Mouse (Mus musculus): ENCODE measurements around the gene Abcb8. TPM values are rescaled to one million over a fixed set of nuclear protein-coding genes. Genes with fewer than 3 reads are reported as not detected.
A peak's percentile ranks its signal among the peaks of the same experiment; 100 is the strongest.

The Abcb8 gene
- polyA plus RNA-seq, 1 experiment from 2014 or later = 35.6 TPM

DNA sequence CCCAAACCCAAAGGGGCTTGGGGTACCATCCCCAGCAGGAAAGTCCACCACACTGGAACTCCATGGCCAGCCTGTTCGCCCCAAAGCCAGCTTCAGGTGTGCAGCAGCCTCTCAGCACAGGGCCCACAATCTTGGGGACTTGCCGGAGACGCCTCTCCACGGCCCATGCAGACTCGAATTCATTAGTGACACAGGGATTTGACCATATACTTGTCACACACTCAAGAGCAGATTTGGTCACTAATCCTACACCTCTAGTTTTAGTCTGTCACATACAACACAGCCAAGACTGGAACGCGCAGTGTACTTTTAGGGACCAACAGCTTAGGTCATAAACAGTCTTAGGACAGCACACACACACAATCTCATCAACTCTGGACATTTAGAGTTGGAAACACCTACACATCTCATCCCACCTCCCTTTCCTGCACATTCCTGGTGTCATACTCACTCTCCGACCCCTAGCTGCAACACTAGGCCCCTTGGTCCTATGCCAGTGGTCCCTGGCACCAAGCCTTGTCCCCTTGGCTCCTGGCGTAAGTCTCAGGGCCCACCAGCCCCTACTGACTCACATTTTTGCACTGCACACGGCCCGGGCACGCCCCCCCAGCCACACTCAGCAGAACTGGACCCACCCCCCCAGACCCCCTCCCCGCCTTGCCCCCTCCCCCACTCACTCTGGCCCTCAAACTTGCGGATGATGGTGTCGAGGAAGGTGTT lies 42.8 kb upstream of the Abcb8 start:
- H3K4me1 ChIP-seq (ENCODE audit: control insufficient read depth, insufficient read depth, low read length) = peaks cover 21% of the 10 kb centered on the region
- DNase-seq (ENCODE audit: low spot score) (no peak), ATAC-seq (ENCODE audit: low read depth) (no peak)
- H3K9ac ChIP-seq (ENCODE audit: low read depth, low read length) = peak overlapping the region; percentile 66
- peaks cover 50% of the 10 kb centered on the region for H3K27me3 ChIP-seq (replicated peaks; ENCODE audit: control insufficient read depth, insufficient read depth, low read length)
- no peaks in the 10 kb centered on the region for H3K9me3 ChIP-seq (ENCODE audit: control insufficient read depth, low read length)
- peak overlapping the region; percentile 99 for H3K4me2 ChIP-seq (ENCODE audit: low read depth, low read length)
- peak overlapping the region; percentile 63 for H3K4me3 ChIP-seq (ENCODE audit: low read depth, low read length)
- WGBS = 39% methylated on average over 14 of the region's 15 CpGs
- no peaks in the 10 kb centered on the region for H3K36me3 ChIP-seq (ENCODE audit: control insufficient read depth, insufficient read depth, low read length)
- H3K27ac ChIP-seq (replicated peaks; ENCODE audit: low read depth, low read length) = no peak overlapping the region

DNA sequence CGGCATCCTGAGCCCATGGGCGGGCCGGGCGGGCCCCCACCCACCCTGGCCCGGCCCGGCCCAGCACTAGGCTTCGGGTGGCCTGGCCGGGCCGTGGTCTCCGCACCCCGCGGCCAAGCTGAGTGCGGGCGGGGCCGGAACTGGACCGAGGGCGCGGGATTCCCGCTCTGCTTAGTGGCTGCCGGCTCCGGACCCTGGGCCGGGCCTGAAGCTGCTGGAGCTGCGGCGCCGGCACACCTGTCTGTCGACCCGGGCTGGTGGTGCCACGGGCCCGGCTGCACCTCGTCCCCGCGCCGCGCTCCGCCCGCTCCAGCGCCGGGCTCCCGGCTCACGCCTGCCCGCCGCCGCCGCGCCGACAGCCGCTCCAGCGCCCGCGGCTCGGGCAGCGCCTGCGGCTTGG lies 42.2 kb upstream of the Abcb8 start, which contains the start of gene Kcnh2:
Gene Kcnh2, minus strand, starts transcription at position 327 of the 400 bp plus-strand sequence.
- Histone ChIP-seq H3K9me3 (ENCODE audit: control insufficient read depth, low read length) (no peaks in the 10 kb centered on the region), H3K27me3 (replicated peaks; ENCODE audit: control insufficient read depth, insufficient read depth, low read length) (peaks cover 50% of the 10 kb centered on the region)

DNA sequence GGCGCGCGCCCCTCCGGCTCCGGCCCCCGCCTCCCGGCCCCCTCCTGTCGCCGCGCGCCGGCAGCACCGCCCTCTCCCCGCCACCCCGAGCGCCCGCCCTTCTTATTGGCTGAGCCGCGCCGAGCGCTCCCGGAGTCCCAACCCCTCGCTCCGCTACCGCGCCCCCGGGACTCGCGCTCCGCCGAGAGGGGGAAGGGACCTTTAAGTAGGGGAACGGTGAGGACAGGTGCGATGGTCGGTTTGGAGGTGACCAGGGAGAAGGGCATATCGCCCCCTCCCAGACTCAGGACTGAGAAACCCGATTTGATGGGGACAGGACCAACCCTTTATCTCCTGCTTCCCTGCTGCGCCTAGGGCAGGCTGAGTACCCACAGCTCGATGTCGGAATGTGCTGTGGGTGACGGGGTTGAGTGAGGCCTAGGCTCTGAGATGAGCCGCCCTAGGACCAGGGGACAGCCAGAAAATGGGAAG lies 41.7 kb upstream of the Abcb8 start:
- H3K9me3 ChIP-seq (ENCODE audit: control insufficient read depth, low read length) = no peaks in the 10 kb centered on the region
- H3K4me2 ChIP-seq (ENCODE audit: low read depth, low read length) = peak overlapping the region; percentile 99
- no peaks in the 10 kb centered on the region for H3K36me3 ChIP-seq (ENCODE audit: control insufficient read depth, insufficient read depth, low read length)
- H3K4me1 ChIP-seq (ENCODE audit: control insufficient read depth, insufficient read depth, low read length) = peaks cover 21% of the 10 kb centered on the region
- H3K27me3 ChIP-seq (replicated peaks; ENCODE audit: control insufficient read depth, insufficient read depth, low read length) = peaks cover 50% of the 10 kb centered on the region
- DNase-seq (ENCODE audit: low spot score) (peak; percentile 93), ATAC-seq (ENCODE audit: low read depth) (peak; percentile 87)
- under 1% methylated on average over 10 of the region's 41 CpGs for WGBS
- H3K27ac ChIP-seq (replicated peaks; ENCODE audit: low read depth, low read length) = peak overlapping the region; percentile 69; the same call in 1 of the 2 replicates
- peak overlapping the region; percentile 63 for H3K4me3 ChIP-seq (ENCODE audit: low read depth, low read length)
- peak overlapping the region; percentile 66; the same call in 1 of the 2 replicates for H3K9ac ChIP-seq (ENCODE audit: low read depth, low read length)

More for the DNA sequence above, 42.2 kb upstream of the Abcb8 start, which contains the start of gene Kcnh2:
- H3K27ac ChIP-seq (replicated peaks; ENCODE audit: low read depth, low read length) = peak within 1 kb of the TSS; percentile 69; the same call in 1 of the 2 replicates
- no peak for DNase-seq (ENCODE audit: low spot score)
- ATAC-seq (ENCODE audit: low read depth) = peak; percentile 16
- peak within 1 kb of the TSS; percentile 99 for H3K4me2 ChIP-seq (ENCODE audit: low read depth, low read length)
- peaks cover 21% of the 10 kb centered on the region for H3K4me1 ChIP-seq (ENCODE audit: control insufficient read depth, insufficient read depth, low read length)
- H3K36me3 ChIP-seq (ENCODE audit: control insufficient read depth, insufficient read depth, low read length) = no peaks in the 10 kb centered on the region
- H3K4me3 ChIP-seq (ENCODE audit: low read depth, low read length) = peak within 1 kb of the TSS; percentile 63
- peak within 1 kb of the TSS; percentile 66 for H3K9ac ChIP-seq (ENCODE audit: low read depth, low read length)
- 0% methylated on average over 9 of the region's 53 CpGs for WGBS

DNA sequence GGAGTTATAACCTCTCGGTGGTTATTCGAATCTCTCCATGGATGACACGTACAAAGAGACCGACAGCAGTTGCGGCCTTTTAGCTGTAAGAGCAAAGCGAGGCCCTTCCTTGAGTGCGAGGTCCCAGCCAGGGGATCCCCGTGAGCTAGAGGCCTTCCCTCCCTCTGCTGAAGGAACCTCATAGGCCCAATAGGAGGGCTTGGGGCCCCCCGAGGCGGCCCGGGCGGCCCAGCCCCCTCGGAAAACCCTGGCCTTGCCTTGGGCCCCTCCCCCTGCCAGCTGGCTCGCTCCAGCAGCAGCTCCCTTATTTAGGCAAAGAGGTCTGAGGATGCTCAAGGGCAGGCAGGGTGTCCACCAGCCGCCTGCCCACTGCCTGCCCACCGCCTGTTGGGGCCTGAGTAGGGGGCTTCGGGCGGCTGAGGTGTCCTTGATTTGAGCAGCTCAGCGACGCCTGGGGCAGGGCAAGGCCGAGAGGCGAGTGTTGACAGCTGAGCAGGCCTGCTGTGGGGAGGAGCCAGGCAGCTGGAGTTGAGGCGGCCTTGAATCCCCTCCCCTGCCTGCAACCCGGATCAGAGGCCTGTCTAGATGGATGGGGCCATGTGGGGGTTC lies 41.1 kb upstream of the Abcb8 start:
- H3K9me3 ChIP-seq (ENCODE audit: control insufficient read depth, low read length) = no peaks in the 10 kb centered on the region
- H3K4me1 ChIP-seq (ENCODE audit: control insufficient read depth, insufficient read depth, low read length) = peaks cover 21% of the 10 kb centered on the region
- WGBS = 3% methylated on average over 20 of the region's 24 CpGs
- H3K4me3 ChIP-seq (ENCODE audit: low read depth, low read length) = peak overlapping the region; percentile 63
- DNase-seq (ENCODE audit: low spot score) = peak; percentile 90
- no peaks in the 10 kb centered on the region for H3K36me3 ChIP-seq (ENCODE audit: control insufficient read depth, insufficient read depth, low read length)
- ATAC-seq (ENCODE audit: low read depth) = peak; percentile 71
- H3K4me2 ChIP-seq (ENCODE audit: low read depth, low read length) = peak overlapping the region; percentile 99
- H3K27ac ChIP-seq (replicated peaks; ENCODE audit: low read depth, low read length) = peak overlapping the region; percentile 69; the same call in 1 of the 2 replicates
- peaks cover 50% of the 10 kb centered on the region for H3K27me3 ChIP-seq (replicated peaks; ENCODE audit: control insufficient read depth, insufficient read depth, low read length)
- H3K9ac ChIP-seq (ENCODE audit: low read depth, low read length) = peak overlapping the region; percentile 22; the same call in 1 of the 2 replicates

DNA sequence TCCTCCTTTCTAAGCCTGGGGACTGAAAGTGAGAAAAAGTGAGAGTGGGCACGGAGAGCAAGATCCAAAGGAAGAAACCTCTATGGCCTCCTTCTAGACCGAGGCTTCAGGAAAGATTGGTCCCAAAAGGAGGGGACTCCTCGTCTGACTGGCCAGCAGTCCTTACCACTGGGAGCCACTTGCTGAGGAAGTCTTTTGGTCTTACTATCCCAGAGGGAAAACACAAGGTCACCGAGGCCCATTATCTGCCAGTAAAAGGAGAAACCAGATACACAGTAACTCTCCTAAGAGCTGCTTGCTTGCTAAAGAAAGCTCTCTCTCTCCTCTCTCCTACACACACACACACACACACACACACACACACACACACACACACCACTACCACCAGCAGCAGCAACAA lies 40.1 kb upstream of the Abcb8 start:
- Histone ChIP-seq H3K4me1 (ENCODE audit: control insufficient read depth, insufficient read depth, low read length) (peaks cover 17% of the 10 kb centered on the region), H3K9ac (ENCODE audit: low read depth, low read length) (no peak overlapping the region), H3K27me3 (replicated peaks; ENCODE audit: control insufficient read depth, insufficient read depth, low read length) (peaks cover 44% of the 10 kb centered on the region), H3K27ac (replicated peaks; ENCODE audit: low read depth, low read length) (no peak overlapping the region), H3K36me3 (ENCODE audit: control insufficient read depth, insufficient read depth, low read length) (no peaks in the 10 kb centered on the region), H3K4me3 (ENCODE audit: low read depth, low read length) (no peak overlapping the region), H3K9me3 (ENCODE audit: control insufficient read depth, low read length) (no peaks in the 10 kb centered on the region), H3K4me2 (ENCODE audit: low read depth, low read length) (no peak overlapping the region; the same call in 1 of the 2 replicates)
- 22% methylated on average over 4 of the region's 4 CpGs for WGBS
- ATAC-seq (ENCODE audit: low read depth) = no peak
- DNase-seq (ENCODE audit: low spot score) = no peak

DNA sequence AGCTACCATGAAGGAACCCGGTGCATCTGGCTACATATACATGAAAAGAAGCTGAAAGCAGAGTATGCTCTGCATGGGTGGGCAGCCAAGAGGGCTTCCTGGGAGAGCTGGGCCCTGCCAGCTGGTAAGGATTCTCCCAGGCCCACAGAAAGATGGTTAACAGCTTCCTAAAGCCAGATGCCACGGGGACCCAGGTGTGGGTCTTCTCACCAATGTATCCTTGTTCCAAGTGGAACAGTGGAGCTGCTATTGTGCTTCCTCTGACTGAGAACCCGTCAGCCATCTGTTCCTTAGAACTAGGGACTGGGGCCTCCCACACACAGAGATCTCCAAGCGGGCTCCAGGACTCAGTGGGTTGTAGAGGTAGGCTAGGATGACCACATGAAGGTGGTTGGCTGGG lies 36.7 kb upstream of the Abcb8 start:
- Histone ChIP-seq H3K36me3 (ENCODE audit: control insufficient read depth, insufficient read depth, low read length) (no peaks in the 10 kb centered on the region), H3K27ac (replicated peaks; ENCODE audit: low read depth, low read length) (no peak overlapping the region), H3K4me1 (ENCODE audit: control insufficient read depth, insufficient read depth, low read length) (0 out of 2 replicates have a peak, but pooled peaks cover 5% of the 10 kb centered on the region), H3K9ac (ENCODE audit: low read depth, low read length) (no peak overlapping the region), H3K4me2 (ENCODE audit: low read depth, low read length) (no peak overlapping the region), H3K27me3 (replicated peaks; ENCODE audit: control insufficient read depth, insufficient read depth, low read length) (peaks cover 16% of the 10 kb centered on the region), H3K4me3 (ENCODE audit: low read depth, low read length) (no peak overlapping the region), H3K9me3 (ENCODE audit: control insufficient read depth, low read length) (no peaks in the 10 kb centered on the region)
- ATAC-seq (ENCODE audit: low read depth) = no peak
- no peak for DNase-seq (ENCODE audit: low spot score)
- WGBS = 55% methylated on average over 4 of the region's 4 CpGs

DNA sequence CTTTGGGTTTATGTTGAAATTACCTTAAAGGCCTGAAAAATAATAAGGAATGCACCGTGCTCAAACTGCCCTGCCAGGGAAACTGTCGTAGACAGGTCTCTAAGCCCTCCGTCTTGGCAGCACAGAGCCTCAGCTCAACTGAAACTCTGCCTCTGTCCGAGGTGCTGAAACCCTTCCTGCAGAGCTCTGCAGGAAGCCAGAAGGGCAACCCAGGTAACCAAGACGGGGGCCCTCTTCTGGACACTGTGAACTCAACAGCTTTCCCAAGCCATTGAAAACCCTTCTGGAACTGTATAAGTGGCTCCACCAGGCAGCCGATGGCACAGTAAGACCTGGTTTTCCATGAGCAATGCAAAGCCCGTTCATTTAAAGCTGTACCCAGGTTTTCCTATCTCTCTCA lies 36.0 kb upstream of the Abcb8 start:
- Histone ChIP-seq H3K4me3 (ENCODE audit: low read depth, low read length) (no peak overlapping the region), H3K9ac (ENCODE audit: low read depth, low read length) (no peak overlapping the region), H3K27me3 (replicated peaks; ENCODE audit: control insufficient read depth, insufficient read depth, low read length) (peaks cover 14% of the 10 kb centered on the region), H3K4me1 (ENCODE audit: control insufficient read depth, insufficient read depth, low read length) (0 out of 2 replicates have a peak, but pooled peaks cover under 1% of the 10 kb centered on the region), H3K4me2 (ENCODE audit: low read depth, low read length) (no peak overlapping the region), H3K27ac (replicated peaks; ENCODE audit: low read depth, low read length) (no peak overlapping the region), H3K9me3 (ENCODE audit: control insufficient read depth, low read length) (no peaks in the 10 kb centered on the region), H3K36me3 (ENCODE audit: control insufficient read depth, insufficient read depth, low read length) (no peaks in the 10 kb centered on the region)
- 16% methylated on average over 7 of the region's 7 CpGs for WGBS
- DNase-seq (ENCODE audit: low spot score) (peak; percentile 96), ATAC-seq (ENCODE audit: low read depth) (peak; percentile 48)

DNA sequence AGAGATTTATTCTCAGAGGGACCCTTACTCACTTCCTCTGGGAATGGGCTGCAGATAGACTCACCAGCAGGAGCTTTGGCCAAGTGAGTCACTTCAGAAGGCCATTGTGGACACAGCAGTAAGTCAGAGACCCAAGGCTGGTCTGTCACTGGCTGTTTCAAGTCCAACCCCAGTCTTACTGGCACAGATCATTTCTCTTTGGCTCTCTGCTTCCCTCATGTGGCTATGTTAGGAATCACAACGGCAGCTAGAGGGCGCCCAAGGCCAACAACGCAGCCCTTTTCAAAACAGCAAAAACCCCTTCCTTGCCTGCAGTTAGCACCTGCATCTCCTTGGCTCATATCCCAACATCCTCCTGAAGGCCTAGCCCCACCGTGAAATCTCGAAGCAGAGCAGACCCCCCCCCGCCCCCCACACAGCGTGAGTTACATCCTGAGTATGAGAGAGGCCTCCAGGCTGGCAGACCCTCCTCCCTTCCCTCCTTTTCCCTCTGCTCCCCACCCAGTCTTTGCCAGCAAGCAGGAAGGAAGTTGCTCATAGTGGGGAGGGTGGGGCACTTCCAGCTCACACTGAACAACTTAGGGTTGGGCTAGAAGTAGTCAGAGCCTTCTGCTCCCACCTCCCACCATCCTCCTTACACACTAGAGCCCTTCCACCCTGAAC lies 32.5 kb upstream of the Abcb8 start:
- H3K4me3 ChIP-seq (ENCODE audit: low read depth, low read length) = no peak overlapping the region
- peak; percentile 35 for ATAC-seq (ENCODE audit: low read depth)
- H3K27me3 ChIP-seq (replicated peaks; ENCODE audit: control insufficient read depth, insufficient read depth, low read length) = no peaks in the 10 kb centered on the region
- H3K27ac ChIP-seq (replicated peaks; ENCODE audit: low read depth, low read length) = no peak overlapping the region
- WGBS = 2% methylated on average over 7 of the region's 7 CpGs
- no peaks in the 10 kb centered on the region for H3K36me3 ChIP-seq (ENCODE audit: control insufficient read depth, insufficient read depth, low read length)
- H3K9ac ChIP-seq (ENCODE audit: low read depth, low read length) = no peak overlapping the region
- H3K4me1 ChIP-seq (ENCODE audit: control insufficient read depth, insufficient read depth, low read length) = no peaks in the 10 kb centered on the region
- DNase-seq (ENCODE audit: low spot score) = peak; percentile 64
- H3K9me3 ChIP-seq (ENCODE audit: control insufficient read depth, low read length) = no peaks in the 10 kb centered on the region
- H3K4me2 ChIP-seq (ENCODE audit: low read depth, low read length) = no peak overlapping the region

All from embryonic facial prominence, embryonic 14.5 days (tissue).